Mouse (Mus musculus) heart, postnatal 0 days (tissue): ENCODE data around the gene Stum. TPM values are rescaled to one million over a fixed set of nuclear protein-coding genes. Genes with fewer than 3 reads are reported as not detected.
A peak's percentile ranks its signal among the peaks of the same experiment; 100 is the strongest.

Experiments used
- ATAC-seq: fragments of 200-750 bp; cut with Nextera tagmentation; 2 replicates; pipeline ENCODE4 v1.8.0; 2017; ENCODE audit warnings: low read depth, moderate number of reproducible peaks, moderate library complexity; ENCODE audit not compliant: insufficient read depth
- DNase-seq: peaks from one replicate; pipeline ENCODE4 v3.0.0-alpha.2; 2016; ENCODE audit warnings: low spot score
- H3K27ac ChIP-seq: fragments of 300-500 bp; sonication (generic); 2 replicates; pipeline ENCODE4 v1.5.1; 2014; ENCODE audit warnings: low read depth, mild to moderate bottlenecking
- H3K27me3 ChIP-seq: fragments of 300-500 bp; sonication (generic); 2 replicates; pipeline ENCODE4 v1.6.1; 2014; ENCODE audit warnings: low read length, mixed read lengths; ENCODE audit not compliant: control insufficient read depth, insufficient read depth
- H3K36me3 ChIP-seq: fragments of 300-500 bp; sonication (generic); replicated peaks from 2 replicates; pipeline ENCODE4 v1.6.1; 2014; ENCODE audit warnings: low read length, mixed read lengths; ENCODE audit not compliant: control insufficient read depth, insufficient read depth
- H3K4me1 ChIP-seq: fragments of 300-500 bp; sonication (generic); 2 replicates; pipeline ENCODE4 v1.6.1; 2014; ENCODE audit warnings: antibody characterized with exemption; ENCODE audit not compliant: control insufficient read depth, insufficient read depth
- H3K4me2 ChIP-seq: fragments of 300-500 bp; sonication (generic); 2 replicates; pipeline ENCODE4 v1.6.1; 2014; ENCODE audit warnings: low read depth, mild to moderate bottlenecking, low read length, moderate library complexity
- H3K4me3 ChIP-seq: fragments of 300-500 bp; sonication (generic); 2 replicates; pipeline ENCODE4 v1.5.1; 2014; ENCODE audit warnings: low read depth, low read length
- H3K9ac ChIP-seq: fragments of 300-500 bp; sonication (generic); replicated peaks from 2 replicates; pipeline ENCODE4 v1.6.1; 2014; ENCODE audit warnings: low read depth, low read length, mixed read lengths
- H3K9me3 ChIP-seq: fragments of 300-500 bp; sonication (generic); replicated peaks from 2 replicates; pipeline ENCODE4 v1.6.1; 2016; ENCODE audit warnings: low read length; ENCODE audit not compliant: control insufficient read depth
- CTCF ChIP-seq: IDR thresholded peaks from 2 replicates; pipeline ENCODE4 v1.5.1; 2016; ENCODE audit warnings: antibody characterized with exemption, control low read depth, low read depth
- EP300 ChIP-seq: IDR thresholded peaks from 2 replicates; pipeline ENCODE4 v1.6.1; 2016; ENCODE audit warnings: antibody characterized with exemption, low read depth
- WGBS: fragments of 180-500 bp; shearing (Covaris S2); extraction: QIAGEN DNeasy Blood & Tissue Kit; methylation state at CpG from one replicate; pipeline ENCODE4 v1.1.7; 2014; 5-methylcytosine and 5-hydroxymethylcytosine counted together
- polyA plus RNA-seq: library from polyadenylated mRNA; unstranded; fragments of >200 nt; fragmentation: Nextera tagmentation; extraction: Ambion mirVana; gene quantifications from 2 replicates; pipeline ENCODE4 v1.2.1, GENCODE M21; 2015
- total RNA-seq: library from RNA; depleted of rRNA; stranded (reverse); fragments of >200 nt; gene quantifications from 2 replicates; pipeline ENCODE4 v1.2.3, GENCODE M21; 2014; ENCODE audit warnings: low replicate concordance; rRNA removed

Gene Stum
- total RNA-seq (1.0 and 11.4 TPM in 2 replicates), polyA plus RNA-seq (0.49 and 0.92 TPM in 2 replicates)

DNA sequence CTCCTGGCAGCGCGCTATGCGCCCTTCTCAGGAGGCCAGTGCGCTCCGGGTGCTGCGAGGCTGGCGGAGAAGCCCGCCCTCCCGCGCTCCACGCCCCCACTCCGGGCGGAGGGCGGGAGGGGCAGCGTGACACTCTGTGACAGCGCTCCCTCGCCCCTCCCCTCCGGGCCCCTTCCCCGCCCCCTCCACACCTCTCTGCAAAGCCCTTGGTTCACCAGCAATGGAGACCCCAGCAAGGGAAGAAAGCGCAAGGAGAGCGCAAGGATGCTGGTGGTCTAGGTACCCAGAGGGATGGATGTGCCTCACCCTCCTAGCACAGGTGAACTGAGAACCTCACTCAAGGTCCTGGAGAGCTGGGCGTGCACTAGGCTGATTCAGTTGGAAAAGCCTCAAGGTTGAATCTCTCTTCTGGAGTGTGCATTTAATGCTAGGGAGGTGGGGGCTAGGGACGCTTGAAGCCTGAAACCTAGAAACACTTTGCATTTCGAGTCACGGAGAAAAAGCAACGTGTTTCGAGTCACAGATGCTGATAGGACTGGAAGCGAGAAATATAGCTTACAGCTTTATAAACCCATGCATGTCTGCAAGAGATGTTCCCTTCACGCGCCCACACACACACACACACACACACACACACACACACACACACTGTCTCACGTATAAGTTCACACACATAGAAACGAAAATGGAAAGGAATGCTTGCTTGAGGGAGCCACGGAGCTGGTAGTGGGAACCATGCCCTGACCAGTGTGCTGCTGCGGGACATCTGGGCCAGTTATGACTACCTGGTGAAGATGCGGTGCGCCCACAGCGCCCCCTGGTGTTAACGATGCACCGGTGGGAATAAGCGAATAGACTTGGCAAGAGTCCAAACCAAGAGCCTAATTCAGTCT is at the start of gene Stum:
TSS of gene Stum (minus strand) at position 106 of the 893 bp plus-strand sequence.
- peak within 1 kb of the TSS; percentile 60 for H3K4me2 ChIP-seq
- WGBS, result 5% methylated on average over 36 of the region's 40 CpGs
- H3K27ac ChIP-seq, result no peak within 1 kb of the TSS
- ATAC-seq, result peak; percentile 66
- peak within 1 kb of the TSS; percentile 40 for H3K4me3 ChIP-seq
- no peaks in the 10 kb centered on the region for H3K36me3 ChIP-seq
- DNase-seq, result peak; percentile 59
- no peak within 1 kb of the TSS for H3K9ac ChIP-seq
- no peaks in the 10 kb centered on the region for H3K9me3 ChIP-seq
- TF ChIP-seq EP300, result no peak
- peak; percentile 84 for TF ChIP-seq CTCF
- H3K27me3 ChIP-seq, result peaks cover 78% of the 10 kb centered on the region
- H3K4me1 ChIP-seq, result 0 out of 2 replicates have a peak, but pooled peaks cover 5% of the 10 kb centered on the region

- WGBS, result 95% methylated on average over 11 of the region's 11 CpGs
- H3K4me1 ChIP-seq, result no peaks in the 10 kb centered on the region
- no peak overlapping the region for H3K4me2 ChIP-seq
- no peak overlapping the region for H3K9ac ChIP-seq
- DNase-seq, result no peak
- no peak overlapping the region for H3K27ac ChIP-seq
- no peak for TF ChIP-seq EP300
- no peak for TF ChIP-seq CTCF
- no peaks in the 10 kb centered on the region for H3K36me3 ChIP-seq
- H3K9me3 ChIP-seq, result no peaks in the 10 kb centered on the region; the same call in 1 of the 2 replicates
- H3K4me3 ChIP-seq, result no peak overlapping the region
- ATAC-seq, result no peak
- peaks cover 7% of the 10 kb centered on the region; the same call in 1 of the 2 replicates for H3K27me3 ChIP-seq
Observed at GRCm38 (mm10) chr1:180532671-180533070, 49.4 kb upstream of the Stum start.

DNA sequence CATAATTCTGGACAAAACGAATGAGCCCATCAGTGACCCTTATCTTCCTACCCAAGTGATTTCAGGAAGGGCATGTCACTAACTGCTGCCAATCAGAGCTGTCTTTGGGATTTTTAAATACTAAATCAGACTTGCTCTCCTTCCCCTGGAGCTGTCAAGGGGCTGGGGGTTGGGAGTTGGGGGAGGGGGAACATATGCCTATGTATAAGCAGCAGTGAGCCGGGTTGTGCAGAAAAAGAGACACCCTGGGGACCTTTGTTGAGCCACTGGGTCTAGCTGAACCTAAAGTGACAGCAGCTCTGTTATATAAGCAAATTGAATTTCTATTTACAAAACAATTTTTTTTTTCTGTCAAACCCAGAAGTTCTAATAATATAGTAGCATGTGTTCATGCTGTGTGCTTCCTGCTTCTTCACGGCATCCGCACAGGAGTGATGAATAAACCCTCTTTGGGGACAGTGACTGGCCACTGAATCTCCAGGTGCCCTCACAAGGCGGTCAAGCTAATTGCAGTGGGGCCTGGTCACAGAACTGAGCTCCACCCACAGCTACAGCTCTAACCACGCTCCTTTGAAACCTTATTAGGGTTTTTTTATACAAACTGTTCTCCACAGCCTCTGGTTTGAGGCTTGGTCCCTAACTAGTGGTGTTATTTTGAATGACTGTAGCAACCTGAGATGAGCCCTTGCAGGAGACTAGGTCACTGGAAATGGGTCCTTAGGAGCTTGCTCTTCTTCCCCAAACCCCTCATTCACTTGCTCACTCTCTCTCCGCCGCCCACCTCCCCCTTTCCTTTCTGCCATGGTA is 47.4 kb upstream of the Stum start:
- TF ChIP-seq CTCF (no peak), EP300 (no peak)
- 68% methylated on average over 8 of the region's 8 CpGs for WGBS
- Histone ChIP-seq H3K4me1 (no peaks in the 10 kb centered on the region), H3K4me2 (no peak overlapping the region), H3K36me3 (no peaks in the 10 kb centered on the region), H3K27me3 (peaks cover 7% of the 10 kb centered on the region; the same call in 1 of the 2 replicates), H3K9ac (no peak overlapping the region), H3K27ac (no peak overlapping the region), H3K9me3 (no peaks in the 10 kb centered on the region; the same call in 1 of the 2 replicates), H3K4me3 (no peak overlapping the region)
- DNase-seq, result no peak
- no peak for ATAC-seq

GRCm38 (mm10) chr1:180529847-180530246 is 46.5 kb upstream of the Stum start:
- Histone ChIP-seq H3K4me2 (no peak overlapping the region), H3K9me3 (no peaks in the 10 kb centered on the region; the same call in 1 of the 2 replicates), H3K27me3 (peaks cover 7% of the 10 kb centered on the region; the same call in 1 of the 2 replicates), H3K9ac (no peak overlapping the region), H3K36me3 (no peaks in the 10 kb centered on the region), H3K27ac (no peak overlapping the region), H3K4me3 (no peak overlapping the region), H3K4me1 (no peaks in the 10 kb centered on the region)
- no peak for DNase-seq
- WGBS, result 84% methylated on average over 7 of the region's 7 CpGs
- TF ChIP-seq EP300 (no peak), CTCF (no peak)
- ATAC-seq, result no peak

DNA sequence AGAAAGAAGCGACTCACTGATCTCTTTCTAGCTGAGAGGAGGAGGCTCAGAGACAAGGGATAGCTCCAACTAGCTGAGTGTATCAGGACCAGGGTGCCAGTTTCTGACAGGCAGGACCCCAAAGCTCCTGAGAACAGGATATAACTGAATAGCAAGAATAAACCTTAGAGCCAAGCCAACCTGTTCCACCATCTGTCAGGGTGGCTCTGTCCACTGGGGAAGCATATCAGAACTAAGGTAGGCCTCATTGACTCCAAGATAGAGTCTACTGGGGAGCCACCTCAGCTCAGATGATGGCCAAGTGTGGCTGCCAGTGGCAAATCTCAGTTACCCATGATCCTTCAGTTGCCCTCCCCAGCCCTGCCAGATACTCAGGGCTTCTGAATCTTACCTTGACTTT is 42.0 kb upstream of the Stum start:
- Histone ChIP-seq H3K36me3 (no peaks in the 10 kb centered on the region), H3K4me3 (no peak overlapping the region), H3K4me2 (no peak overlapping the region), H3K9ac (no peak overlapping the region), H3K27me3 (peaks cover 27% of the 10 kb centered on the region), H3K9me3 (no peaks in the 10 kb centered on the region), H3K27ac (no peak overlapping the region), H3K4me1 (no peaks in the 10 kb centered on the region)
- DNase-seq, result no peak
- no peak for ATAC-seq
- WGBS, result 65% methylated on average over 1 of the region's 1 CpGs
- TF ChIP-seq CTCF (no peak), EP300 (no peak)
